Mouse (Mus musculus) layer of hippocampus, postnatal 10 days (tissue): ENCODE results near the gene Parp6. TPM values are rescaled to one million over a fixed set of nuclear protein-coding genes. Genes with fewer than 3 reads are reported as not detected.

Experiments used
- DNase-seq, 2 experiments: peaks; one replicate each; pipeline ENCODE4 v3.0.0; 2021; ENCODE audit warnings: low spot score in 2 of 2
- total RNA-seq, 2 experiments: library from RNA; stranded (reverse); gene quantifications; 2 replicates each; pipeline ENCODE4 v1.2.3; 2021

Gene Parp6
- total RNA-seq, 2 experiments from 2014 or later: 177 to 180 TPM

DNA sequence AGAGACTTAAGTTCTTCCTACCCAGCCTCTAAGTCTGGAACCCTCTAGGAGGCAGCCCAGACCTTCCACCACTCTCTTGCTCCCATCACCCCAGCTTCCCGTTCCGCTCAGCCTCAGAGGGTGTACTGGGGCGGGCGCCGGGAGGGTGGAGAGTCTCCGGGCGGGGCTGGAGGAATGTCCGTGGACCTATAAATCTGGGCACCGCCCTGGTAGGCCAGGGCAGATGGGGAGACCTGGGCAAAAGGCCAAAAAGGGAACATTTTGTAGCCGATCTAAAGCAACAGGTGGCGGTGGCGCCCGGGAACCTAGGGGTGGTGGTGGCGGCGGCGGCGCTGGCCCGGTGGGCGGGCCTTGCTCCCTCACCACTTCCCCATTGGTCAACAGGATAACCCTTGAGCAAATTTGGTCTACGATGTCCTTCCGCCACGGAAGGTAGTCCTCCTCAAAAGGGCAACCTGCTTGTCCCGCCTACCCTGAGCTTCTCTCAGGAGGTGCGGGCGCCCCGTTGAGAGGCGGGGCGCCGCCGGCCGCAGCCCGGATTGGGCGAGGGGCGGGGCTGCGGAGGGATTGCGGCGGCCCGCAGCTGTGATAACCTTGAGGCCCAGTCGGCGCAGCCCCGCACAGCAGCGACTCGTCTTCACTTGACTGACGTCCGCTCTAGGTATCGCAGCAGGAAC is 39.0 kb downstream of the Parp6 start, which contains the start of gene Pkm:
Gene Pkm (plus strand): TSS at position 411 of the 677 bp plus-strand sequence.
- DNase-seq: peak; percentile 95

DNA sequence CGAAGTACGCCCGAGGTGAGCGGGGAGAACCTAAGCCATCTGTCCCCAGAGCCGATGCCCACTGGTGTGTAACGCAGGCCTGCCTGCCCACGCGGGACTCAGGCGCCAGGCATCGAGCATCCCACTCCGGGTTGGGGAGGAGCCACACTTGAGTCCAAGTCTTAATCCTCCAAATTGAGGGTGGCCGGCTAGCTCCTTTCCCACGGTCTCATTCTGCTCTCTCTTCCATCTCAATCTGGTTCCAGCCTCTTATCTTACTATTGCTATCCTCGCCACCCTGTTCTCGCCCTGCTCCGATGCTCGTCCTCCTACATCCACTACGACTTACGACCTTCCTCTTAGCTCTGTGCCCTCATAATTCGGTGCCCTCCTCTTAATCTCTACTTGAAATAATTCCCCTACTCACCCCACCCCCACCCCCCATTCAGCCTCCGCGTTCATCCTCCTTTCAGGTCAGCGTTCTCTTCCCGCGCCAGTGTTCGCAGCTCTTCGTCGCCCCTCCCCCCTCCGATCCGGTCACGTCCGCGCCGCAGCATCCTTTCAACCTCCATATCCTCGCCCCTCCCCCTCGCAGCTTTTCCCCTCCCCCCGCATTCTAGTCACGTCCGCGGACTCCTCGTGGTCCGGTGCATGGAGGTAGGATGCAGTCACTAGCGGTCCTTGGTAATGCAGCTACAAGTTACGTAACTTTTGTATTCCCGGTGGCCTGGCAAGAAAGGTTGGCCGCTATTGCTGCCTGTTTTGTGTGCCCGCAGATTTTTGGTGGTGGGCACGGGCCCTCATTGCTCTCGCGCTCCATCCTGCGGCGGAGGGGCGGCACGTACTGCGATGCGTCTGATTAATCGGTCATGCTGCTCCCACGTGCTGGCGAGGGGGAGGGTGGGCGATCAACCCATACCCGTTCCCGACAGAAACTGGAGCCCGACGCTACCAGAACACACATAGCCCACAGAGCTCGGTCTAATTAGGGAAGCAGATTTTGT is 39.8 kb downstream of the Parp6 start:
- DNase-seq: peak; percentile 90 to 93

DNA sequence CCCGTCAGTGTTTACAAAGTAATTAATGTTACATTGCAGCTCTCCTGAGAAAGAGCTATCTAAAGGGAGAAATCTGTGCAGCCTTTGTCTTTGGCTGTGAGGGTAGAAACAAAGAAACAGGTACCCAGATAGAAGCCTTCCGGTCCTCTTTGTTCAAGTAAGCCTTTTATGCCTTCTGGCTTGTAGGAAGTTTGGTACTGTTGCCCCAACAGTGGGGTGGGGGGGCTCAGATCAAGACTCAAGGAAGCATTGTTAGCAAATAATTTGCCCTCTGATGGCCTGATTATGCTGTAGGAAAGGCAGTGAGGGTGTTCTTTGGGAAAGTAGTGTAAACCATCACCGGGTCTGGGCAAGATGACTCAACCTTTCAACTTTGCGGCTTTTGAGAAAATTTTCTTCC is 41.1 kb downstream of the Parp6 start:
- no peak for DNase-seq

DNA sequence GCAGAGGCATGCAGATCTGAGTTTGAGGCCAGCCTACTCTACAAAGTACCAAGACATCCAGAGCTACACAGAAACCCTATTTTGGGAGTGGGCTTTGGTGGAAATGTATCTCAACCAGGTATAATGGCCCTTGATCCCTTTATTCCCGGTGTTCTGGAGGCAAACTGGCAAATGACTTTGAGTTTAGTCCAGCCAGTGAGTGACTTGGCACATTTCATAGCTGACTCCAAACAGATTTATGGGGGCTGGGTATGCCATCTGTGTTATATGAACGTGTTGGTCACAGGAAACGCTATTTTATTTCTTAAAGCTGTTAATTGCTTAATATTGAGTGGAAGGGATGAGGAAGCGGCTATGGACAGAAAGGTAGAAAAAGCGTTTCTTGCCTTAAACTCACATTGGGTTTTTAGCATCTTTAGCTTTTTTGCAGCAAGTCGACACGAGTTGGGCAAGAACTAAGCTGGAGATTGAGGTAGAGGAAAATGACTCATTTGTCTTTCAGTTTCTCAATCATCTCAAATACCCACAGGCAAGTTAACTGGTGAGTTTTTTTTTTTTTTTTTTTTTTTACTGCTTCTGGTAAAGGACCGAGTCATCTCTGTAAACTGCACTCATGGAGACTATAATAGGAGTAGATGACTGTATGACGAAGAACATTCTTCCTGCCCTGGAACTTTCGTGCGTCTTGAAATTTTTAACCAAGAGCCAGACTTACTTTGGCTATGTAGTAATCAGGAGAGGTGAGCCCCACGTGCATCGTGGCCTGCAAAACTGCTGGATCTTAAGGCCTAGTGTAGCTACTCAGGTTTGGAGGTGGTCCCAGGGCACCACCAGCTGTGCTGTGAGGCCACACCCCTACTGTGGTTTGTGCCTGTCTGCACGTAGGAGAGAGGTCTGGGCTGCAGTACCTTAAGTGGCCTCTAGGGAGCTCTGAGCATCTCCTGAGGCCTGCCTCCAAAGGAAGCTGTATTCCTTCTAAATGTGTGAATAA is 42.2 kb downstream of the Parp6 start:
- peak; percentile 82 to 84 for DNase-seq

DNA sequence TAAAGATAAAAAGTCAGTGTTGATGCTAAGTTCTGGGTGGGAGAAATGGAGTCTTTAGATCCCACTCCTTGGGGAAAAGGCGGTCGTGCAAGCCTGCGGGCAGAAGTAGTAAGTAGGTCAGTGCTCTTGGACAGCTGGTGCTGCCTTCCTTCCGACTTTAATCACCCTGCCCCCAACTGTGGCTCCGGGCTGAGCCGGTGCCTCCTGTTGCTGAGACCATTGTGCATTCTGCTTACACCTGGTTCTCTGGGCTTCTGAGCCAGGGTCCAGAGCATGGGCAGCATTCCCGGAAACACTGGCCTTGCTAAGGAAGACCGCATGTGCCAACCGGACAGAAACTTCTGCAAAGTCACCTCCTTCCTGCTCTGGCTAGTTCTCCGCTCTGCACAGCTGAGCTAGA is 43.3 kb downstream of the Parp6 start:
- peak; percentile 53 to 58 for DNase-seq

DNA sequence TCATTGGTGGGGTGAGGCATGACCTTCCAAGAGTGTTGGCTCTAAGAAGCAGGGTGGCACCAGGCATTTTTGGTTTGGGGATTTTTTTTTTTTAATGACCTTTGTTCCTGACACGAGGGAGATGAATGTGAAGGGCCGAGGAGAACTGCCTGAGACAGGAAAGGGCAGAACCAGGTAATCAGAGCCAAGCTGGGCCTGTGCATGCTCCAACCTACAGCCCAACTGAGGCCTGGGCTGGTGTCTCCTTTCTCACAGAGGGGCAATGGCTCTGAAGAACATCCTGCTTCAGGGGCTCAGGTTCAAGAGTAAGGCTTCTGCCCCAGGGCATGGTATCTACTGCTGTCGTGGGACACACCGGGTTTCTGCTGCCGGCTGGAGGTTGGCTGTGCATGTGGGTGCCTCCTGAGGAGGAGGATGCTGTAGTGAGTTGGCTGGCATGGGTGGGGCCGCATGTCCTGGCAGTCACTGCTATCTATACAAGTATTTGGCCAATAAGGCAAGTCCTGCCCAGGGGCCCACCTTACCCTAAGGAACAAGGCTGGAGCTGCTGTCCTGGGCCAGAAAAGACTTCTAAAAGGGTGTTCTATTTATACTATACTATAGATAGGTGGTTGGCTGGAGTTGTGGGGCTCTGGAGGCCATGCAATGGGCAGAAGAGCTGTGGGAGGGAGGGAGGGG is 44.4 kb downstream of the Parp6 start:
- DNase-seq: peak in 1 of 2 experiments; percentile 16

DNA sequence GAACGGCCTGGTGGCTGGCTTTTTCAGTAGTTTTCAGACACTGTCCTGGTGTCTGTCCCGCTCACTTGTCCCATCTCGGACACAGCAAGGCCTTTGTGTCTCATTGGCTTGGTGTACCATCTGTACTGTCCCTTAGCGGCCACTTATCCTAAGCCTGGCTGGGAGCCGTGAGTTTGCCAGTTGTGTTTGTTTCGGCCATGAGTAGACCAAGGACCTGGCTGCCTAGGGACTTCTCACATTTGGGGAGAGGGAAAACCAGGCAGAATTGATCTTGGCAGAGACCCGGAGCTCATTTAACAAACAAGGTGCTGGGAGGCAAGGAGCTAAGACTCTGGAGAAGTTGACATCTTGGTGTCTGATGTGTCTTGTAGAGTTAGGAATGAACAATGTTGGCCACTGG is 46.1 kb downstream of the Parp6 start:
- DNase-seq: no peak

DNA sequence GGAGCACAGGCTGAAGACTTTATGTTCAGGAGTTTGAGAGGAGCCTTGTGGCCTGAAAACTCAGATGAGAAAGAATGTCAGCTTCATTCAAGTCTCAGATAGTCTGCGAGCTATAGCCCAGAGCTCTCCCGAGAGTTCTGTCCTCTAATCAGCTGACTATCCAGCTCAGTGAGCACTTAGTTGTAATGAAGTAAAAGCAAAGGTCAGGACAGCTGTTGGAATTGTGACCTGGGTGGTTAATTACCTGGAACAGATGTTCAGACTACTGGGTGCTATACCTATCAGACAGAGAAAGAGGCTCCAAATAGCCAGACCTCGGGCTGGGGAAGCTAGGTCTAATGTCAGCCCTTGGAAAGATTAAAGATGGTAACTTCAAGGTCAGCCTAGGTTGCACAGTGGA is 46.9 kb downstream of the Parp6 start:
- DNase-seq: no peak

DNA sequence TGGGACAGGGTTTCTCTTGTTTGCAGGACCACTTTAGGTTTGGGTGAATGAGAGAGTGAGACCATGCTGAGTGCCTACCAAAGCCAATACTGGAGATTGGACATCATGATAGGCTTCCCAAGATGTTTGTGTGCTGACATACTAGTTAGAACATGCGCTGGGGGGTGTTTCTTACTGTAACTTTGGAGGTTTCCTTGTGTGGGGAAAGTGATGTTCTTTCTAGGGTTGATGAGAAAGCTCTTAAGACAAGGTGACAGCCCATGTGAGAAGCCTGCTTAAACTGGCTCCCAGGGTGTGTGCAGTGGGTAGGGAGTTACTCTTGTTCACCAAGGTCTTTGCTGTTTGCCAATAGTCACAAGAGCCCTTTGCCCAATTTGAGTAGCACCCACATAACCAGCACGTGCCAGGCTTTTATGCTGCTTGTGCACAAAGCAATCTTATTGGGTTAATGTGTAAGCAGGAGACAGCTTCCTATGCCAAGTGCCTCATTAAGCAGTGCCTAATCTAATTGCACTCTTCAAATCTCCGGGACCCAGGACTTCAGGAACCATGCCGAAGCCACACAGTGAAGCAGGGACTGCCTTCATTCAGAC is 47.7 kb downstream of the Parp6 start:
- no peak for DNase-seq

DNA sequence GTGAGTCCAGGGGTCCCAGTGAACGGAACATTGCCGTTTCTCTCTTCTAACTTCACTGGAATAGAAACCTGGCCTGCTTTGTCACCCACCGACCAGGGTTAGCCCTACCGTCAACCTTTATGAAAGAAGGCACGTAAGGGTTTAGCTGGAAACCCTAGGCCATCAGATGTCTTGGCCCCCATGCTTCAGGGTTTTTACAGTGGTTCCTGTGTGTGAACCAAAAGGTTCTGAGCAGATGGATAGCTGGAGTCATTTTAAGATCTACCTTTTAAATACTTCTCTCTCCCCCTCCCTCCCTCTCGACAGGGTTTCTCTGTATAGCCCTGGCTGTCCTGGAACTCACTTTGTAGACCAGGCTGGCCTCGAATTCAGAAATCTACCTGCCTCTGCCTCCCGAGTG is 48.9 kb downstream of the Parp6 start:
- no peak for DNase-seq

DNA sequence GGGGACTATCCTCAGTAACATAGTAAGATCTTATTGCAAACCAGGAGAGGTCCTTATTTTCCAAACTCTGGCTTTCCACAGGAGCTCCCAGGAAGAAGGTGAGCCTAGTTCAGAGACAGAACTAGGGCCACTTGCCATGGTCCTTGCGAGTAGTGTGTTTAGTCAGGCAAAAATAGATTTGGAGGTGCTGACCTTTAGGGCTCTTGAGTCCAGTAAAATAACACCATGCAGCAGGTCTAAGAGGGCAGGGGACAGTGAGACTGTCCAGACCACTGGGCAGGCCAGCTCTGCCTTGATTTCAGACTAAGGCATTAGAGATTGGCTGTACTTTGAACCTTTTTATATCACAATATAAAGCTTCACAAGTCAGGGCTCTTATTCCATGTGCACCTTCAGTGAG is 49.7 kb downstream of the Parp6 start:
- DNase-seq: no peak

DNA sequence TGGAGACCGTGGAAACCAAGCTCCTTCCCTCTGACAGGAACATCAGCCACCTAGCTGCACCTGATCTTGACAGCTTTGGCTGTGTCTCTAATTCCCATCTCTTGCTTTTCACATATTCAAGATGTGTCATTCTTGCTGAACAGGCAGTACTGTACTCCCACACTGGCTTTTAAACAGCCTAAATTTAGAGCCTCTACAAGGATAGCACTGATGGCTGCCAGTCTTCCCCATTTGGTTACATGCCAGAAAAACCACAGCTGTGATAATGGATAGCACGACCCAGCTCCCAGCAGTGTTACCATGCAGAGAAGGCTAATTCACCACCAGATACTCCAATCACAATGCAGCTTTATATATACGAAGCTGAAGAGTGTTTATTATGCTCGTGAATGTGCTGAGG is 50.2 kb downstream of the Parp6 start:
- DNase-seq: no peak

DNA sequence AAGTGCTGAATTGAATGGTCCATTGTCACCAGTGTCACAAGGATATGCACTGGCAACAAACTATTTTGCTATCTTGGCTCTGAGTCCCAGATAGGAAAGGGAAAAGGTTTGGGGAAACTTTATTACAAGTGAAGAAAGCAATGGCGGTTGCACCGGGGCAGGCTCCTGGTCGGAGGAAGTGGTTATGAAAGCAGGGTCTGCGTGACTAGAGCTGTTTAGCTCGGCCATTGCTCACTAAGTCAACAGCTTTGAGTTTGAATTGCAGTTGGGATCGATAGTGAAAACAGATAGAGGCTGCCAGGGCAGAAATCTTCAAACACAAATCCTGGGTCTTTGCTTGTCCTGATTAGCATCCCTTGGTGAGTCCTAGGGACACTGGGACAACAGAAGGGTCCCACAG is 50.8 kb downstream of the Parp6 start:
- no peak for DNase-seq

DNA sequence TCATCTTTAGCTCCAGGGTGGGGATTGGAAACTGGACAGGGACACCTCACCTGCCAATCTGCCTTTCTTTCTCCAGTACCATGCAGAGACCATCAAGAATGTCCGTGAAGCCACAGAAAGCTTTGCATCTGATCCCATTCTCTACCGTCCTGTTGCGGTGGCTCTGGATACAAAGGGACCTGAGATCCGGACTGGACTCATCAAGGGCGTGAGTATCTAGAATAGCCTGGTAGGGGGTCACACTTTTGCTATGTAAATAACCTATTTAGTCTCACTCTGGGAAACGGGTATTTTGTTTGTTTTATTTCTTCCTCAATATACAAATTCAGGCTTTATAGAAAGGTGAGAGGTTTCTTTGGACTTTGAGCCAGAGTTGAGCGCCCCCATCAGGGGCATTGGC is 51.4 kb downstream of the Parp6 start:
- no peak for DNase-seq

DNA sequence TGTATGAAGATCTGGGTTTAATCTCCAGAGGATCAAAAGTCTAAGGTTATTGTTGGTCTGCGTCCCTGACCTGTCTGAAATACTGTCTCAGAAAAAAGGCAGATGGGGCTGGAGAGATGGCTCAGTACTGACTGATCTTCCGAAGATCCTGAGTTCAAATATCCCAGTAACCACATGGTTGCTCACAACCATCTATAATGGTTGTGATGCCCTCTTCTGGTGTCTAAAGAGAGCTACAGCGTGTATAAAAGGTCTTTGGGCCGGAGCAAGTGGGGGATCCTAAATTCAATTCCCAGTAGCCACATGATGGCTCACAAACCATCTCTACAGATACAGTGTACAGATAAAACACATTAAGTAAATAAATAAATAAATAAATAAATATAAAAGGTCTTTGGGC is 52.1 kb downstream of the Parp6 start:
- DNase-seq: no peak

DNA sequence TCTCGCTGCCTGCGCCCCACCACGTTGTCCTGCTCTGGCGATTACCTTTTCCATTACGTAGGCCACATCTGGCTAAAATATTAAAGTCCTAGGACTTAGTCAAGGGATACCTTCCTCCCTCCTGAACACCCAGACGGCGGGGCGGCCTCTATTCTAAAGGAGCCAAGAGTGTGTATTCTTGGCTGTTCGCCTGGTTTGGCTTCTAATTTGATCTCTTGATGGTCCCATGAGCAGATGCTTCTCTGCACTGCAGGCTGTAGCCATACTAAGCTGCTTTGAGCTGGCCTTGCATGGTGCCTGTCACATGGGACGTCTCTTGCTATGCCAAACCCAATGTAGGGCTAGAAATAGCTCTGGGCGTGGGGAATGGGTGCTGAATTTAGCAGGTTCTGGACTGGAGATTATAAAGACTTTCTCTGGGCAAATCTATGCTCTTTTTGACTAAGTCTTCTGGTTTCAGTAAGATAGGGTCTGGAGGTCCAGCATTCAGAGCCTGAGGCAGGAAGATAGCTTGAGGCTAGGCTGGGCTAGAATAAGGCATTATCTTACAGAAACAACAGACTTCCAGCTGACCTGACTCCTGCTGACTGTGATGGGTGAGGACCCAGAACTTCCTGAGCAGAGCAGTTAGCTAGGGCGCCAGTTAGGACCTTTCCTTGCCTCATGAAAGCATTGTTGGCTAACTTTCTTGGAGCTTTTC is 55.3 kb downstream of the Parp6 start:
- no peak for DNase-seq

DNA sequence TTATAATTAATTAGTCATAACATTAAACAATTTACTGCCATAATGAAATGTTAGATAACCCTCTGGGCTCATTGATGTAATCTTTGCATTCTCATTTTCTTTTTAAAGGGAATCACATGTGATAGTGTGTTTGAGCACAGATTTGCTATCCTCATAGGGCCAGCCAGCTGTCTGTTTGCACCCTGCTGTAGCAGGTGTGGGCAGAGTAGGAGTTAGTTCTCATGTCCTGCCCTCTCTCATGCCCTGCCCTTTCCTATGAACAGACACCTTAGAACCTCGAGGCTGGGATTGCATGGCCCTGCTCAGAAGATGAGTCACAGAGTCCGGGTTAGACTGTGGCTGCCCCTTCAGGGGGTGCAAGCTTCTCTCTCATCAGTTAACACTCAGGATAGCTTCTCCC is 56.3 kb downstream of the Parp6 start:
- DNase-seq: no peak

DNA sequence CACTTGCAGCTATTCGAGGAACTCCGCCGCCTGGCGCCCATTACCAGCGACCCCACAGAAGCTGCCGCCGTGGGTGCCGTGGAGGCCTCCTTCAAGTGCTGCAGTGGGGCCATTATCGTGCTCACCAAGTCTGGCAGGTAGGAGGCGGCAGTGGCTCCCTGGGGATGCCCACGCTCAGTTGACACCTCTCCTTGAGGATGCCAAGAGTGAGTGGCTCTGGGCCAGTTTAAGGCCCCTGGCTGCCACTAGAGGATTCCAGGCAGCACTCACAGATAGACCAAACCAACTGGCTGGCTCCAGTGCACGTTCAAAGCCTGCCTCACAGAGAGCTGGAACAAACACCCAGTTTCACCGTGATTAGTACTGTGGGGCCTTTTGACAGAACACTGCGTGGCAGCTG is 58.5 kb downstream of the Parp6 start:
- no peak for DNase-seq

DNA sequence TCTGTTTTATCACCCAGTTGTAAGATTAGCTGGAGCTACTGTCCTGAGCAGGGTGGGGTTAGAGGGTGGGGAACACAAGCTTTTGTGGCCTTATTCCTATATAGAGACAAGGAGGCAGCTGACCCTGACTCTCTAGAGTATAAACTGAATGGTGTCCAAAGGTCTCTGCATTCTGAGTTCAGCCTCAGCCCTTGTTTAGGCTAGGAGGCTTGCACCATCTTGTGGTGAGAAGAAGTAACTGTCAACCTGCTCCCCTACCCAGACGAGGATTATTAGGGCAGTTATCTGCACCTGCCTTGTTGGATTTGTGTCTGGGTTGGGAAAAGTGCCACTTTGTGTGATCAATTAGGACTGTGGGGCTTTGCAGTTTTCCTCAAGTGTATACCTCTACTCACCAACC is 61.2 kb downstream of the Parp6 start:
- no peak for DNase-seq
